Mouse (Mus musculus): ENCODE measurements around the gene Rnft2. TPM values are rescaled to one million over a fixed set of nuclear protein-coding genes. Genes with fewer than 3 reads are reported as not detected.

Gene Rnft2
- polyA plus RNA-seq, 1 experiment from 2014 or later, result 17.8 TPM

GRCm38 (mm10) chr5:118169222-118170221, 75.4 kb downstream of the Rnft2 start:
- Histone ChIP-seq H3K27me3 (replicated peaks) (peaks cover 66% of the 10 kb centered on the region), H3K4me2 (peak overlapping the region; percentile 86), H3K9me3 (no peaks in the 10 kb centered on the region), H3K4me3 (peak overlapping the region; percentile 51), H3K36me3 (replicated peaks) (no peaks in the 10 kb centered on the region), H3K9ac (peak overlapping the region; percentile 43), H3K27ac (no peak overlapping the region), H3K4me1 (peaks cover 24% of the 10 kb centered on the region)
- under 1% methylated on average over 103 of the region's 117 CpGs for WGBS
- peak; percentile 69 for ATAC-seq (replicated peaks)

GRCm38 (mm10) chr5:118167561-118167995, 77.3 kb downstream of the Rnft2 start:
- H3K27me3 ChIP-seq (replicated peaks), result peaks cover 51% of the 10 kb centered on the region
- peaks cover 21% of the 10 kb centered on the region for H3K4me1 ChIP-seq
- H3K36me3 ChIP-seq (replicated peaks), result no peaks in the 10 kb centered on the region
- H3K9me3 ChIP-seq, result no peaks in the 10 kb centered on the region
- H3K27ac ChIP-seq, result no peak overlapping the region
- H3K4me3 ChIP-seq, result no peak overlapping the region
- 0 out of 2 replicates have a peak, but pooled peaks have one; percentile 3 for ATAC-seq (replicated peaks)
- H3K9ac ChIP-seq, result no peak overlapping the region
- no peak overlapping the region for H3K4me2 ChIP-seq
- WGBS, result 47% methylated on average over 8 of the region's 8 CpGs

GRCm38 (mm10) chr5:118165462-118165861, 79.5 kb downstream of the Rnft2 start:
- no peak for ATAC-seq (replicated peaks)
- peaks cover 42% of the 10 kb centered on the region for H3K27me3 ChIP-seq (replicated peaks)
- no peak overlapping the region for H3K4me2 ChIP-seq
- no peak overlapping the region for H3K9ac ChIP-seq
- H3K27ac ChIP-seq, result no peak overlapping the region
- H3K9me3 ChIP-seq, result no peaks in the 10 kb centered on the region
- no peaks in the 10 kb centered on the region for H3K36me3 ChIP-seq (replicated peaks)
- H3K4me1 ChIP-seq, result peaks cover 6% of the 10 kb centered on the region
- no peak overlapping the region for H3K4me3 ChIP-seq

- H3K27me3 ChIP-seq (replicated peaks), result peaks cover 40% of the 10 kb centered on the region
- no peak within 1 kb of the TSS for H3K27ac ChIP-seq
- no peaks in the 10 kb centered on the region for H3K9me3 ChIP-seq
- no peaks in the 10 kb centered on the region for H3K36me3 ChIP-seq (replicated peaks)
- no peak within 1 kb of the TSS for H3K9ac ChIP-seq
- no peak within 1 kb of the TSS for H3K4me2 ChIP-seq
- H3K4me3 ChIP-seq, result no peak within 1 kb of the TSS
- ATAC-seq (replicated peaks), result no peak
- 74% methylated on average over 12 of the region's 12 CpGs for WGBS
- H3K4me1 ChIP-seq, result peaks cover 6% of the 10 kb centered on the region
Observed at GRCm38 (mm10) chr5:118164581-118164980, 80.3 kb downstream of the Rnft2 start, which contains the start of gene Hrk. Gene Hrk, plus strand, starts transcription at chr5:118164648.

- no peaks in the 10 kb centered on the region for H3K36me3 ChIP-seq (replicated peaks)
- no peak overlapping the region for H3K4me3 ChIP-seq
- no peaks in the 10 kb centered on the region for H3K4me1 ChIP-seq
- no peak for ATAC-seq (replicated peaks)
- H3K27ac ChIP-seq, result no peak overlapping the region
- no peak overlapping the region for H3K9ac ChIP-seq
- H3K4me2 ChIP-seq, result no peak overlapping the region
- H3K9me3 ChIP-seq, result no peaks in the 10 kb centered on the region
- peaks cover 16% of the 10 kb centered on the region for H3K27me3 ChIP-seq (replicated peaks)
- WGBS, result 37% methylated on average over 4 of the region's 4 CpGs
Observed at GRCm38 (mm10) chr5:118160691-118161090, 84.2 kb downstream of the Rnft2 start.

- Histone ChIP-seq H3K9ac (no peak overlapping the region), H3K4me2 (no peak overlapping the region), H3K36me3 (replicated peaks) (0 out of 2 replicates have a peak, but pooled peaks cover 2% of the 10 kb centered on the region), H3K4me3 (no peak overlapping the region), H3K9me3 (no peaks in the 10 kb centered on the region), H3K27me3 (replicated peaks) (peaks cover 4% of the 10 kb centered on the region), H3K27ac (no peak overlapping the region), H3K4me1 (peaks cover 22% of the 10 kb centered on the region)
- WGBS, result 73% methylated on average over 4 of the region's 4 CpGs
- no peak for ATAC-seq (replicated peaks)
Observed at GRCm38 (mm10) chr5:118156976-118157375, 87.9 kb downstream of the Rnft2 start.

- peak; percentile 17 for ATAC-seq (replicated peaks)
- Histone ChIP-seq H3K4me3 (peak overlapping the region; percentile 98), H3K36me3 (replicated peaks) (0 out of 2 replicates have a peak, but pooled peaks cover 2% of the 10 kb centered on the region), H3K9me3 (no peaks in the 10 kb centered on the region), H3K4me1 (peaks cover 22% of the 10 kb centered on the region), H3K4me2 (peak overlapping the region; percentile 76), H3K27me3 (replicated peaks) (no peaks in the 10 kb centered on the region), H3K27ac (peak overlapping the region; percentile 71), H3K9ac (peak overlapping the region; percentile 91; the same call in 1 of the 2 replicates)
- 26% methylated on average over 9 of the region's 9 CpGs for WGBS
Observed at GRCm38 (mm10) chr5:118155565-118155947, 89.4 kb downstream of the Rnft2 start.

GRCm38 (mm10) chr5:118154839-118155564, 89.9 kb downstream of the Rnft2 start, which contains the start of gene Fbxw8:
Gene Fbxw8, minus strand, starts transcription at chr5:118155464.
- no peaks in the 10 kb centered on the region for H3K9me3 ChIP-seq
- peaks cover 22% of the 10 kb centered on the region for H3K4me1 ChIP-seq
- peak within 1 kb of the TSS; percentile 91 for H3K9ac ChIP-seq
- H3K27ac ChIP-seq, result peak within 1 kb of the TSS; percentile 71
- ATAC-seq (replicated peaks), result peak; percentile 92
- H3K27me3 ChIP-seq (replicated peaks), result no peaks in the 10 kb centered on the region
- peak within 1 kb of the TSS; percentile 76 for H3K4me2 ChIP-seq
- 0 out of 2 replicates have a peak, but pooled peaks cover 2% of the 10 kb centered on the region for H3K36me3 ChIP-seq (replicated peaks)
- H3K4me3 ChIP-seq, result peak within 1 kb of the TSS; percentile 98
- under 1% methylated on average over 66 of the region's 67 CpGs for WGBS

GRCm38 (mm10) chr5:118149711-118150110, 95.2 kb downstream of the Rnft2 start:
- WGBS, result 84% methylated on average over 3 of the region's 3 CpGs
- Histone ChIP-seq H3K27me3 (replicated peaks) (no peaks in the 10 kb centered on the region), H3K9me3 (no peaks in the 10 kb centered on the region), H3K4me2 (no peak overlapping the region), H3K9ac (no peak overlapping the region), H3K4me3 (no peak overlapping the region), H3K4me1 (peaks cover 47% of the 10 kb centered on the region), H3K27ac (no peak overlapping the region), H3K36me3 (replicated peaks) (0 out of 2 replicates have a peak, but pooled peaks cover 2% of the 10 kb centered on the region)
- no peak for ATAC-seq (replicated peaks)

- 0 out of 2 replicates have a peak, but pooled peaks cover 2% of the 10 kb centered on the region for H3K36me3 ChIP-seq (replicated peaks)
- H3K27ac ChIP-seq, result peak overlapping the region; percentile 9; the same call in 1 of the 2 replicates
- no peak overlapping the region for H3K4me2 ChIP-seq
- no peak for ATAC-seq (replicated peaks)
- H3K27me3 ChIP-seq (replicated peaks), result no peaks in the 10 kb centered on the region
- H3K9ac ChIP-seq, result no peak overlapping the region
- no peak overlapping the region for H3K4me3 ChIP-seq
- H3K4me1 ChIP-seq, result peaks cover 27% of the 10 kb centered on the region
- H3K9me3 ChIP-seq, result no peaks in the 10 kb centered on the region
- WGBS, result 88% methylated on average over 10 of the region's 10 CpGs
Observed at GRCm38 (mm10) chr5:118147264-118147663, 97.7 kb downstream of the Rnft2 start.

- Histone ChIP-seq H3K9ac (no peak overlapping the region), H3K36me3 (replicated peaks) (peaks cover 9% of the 10 kb centered on the region; the same call in 1 of the 2 replicates), H3K9me3 (no peaks in the 10 kb centered on the region), H3K4me3 (no peak overlapping the region), H3K27ac (peak overlapping the region; percentile 65), H3K4me1 (peaks cover 27% of the 10 kb centered on the region), H3K27me3 (replicated peaks) (no peaks in the 10 kb centered on the region), H3K4me2 (no peak overlapping the region)
- ATAC-seq (replicated peaks), result no peak
- WGBS, result 60% methylated on average over 15 of the region's 15 CpGs
Observed at GRCm38 (mm10) chr5:118145999-118146679, 98.8 kb downstream of the Rnft2 start.

Data from midbrain, embryonic 15.5 days (tissue).